Mouse (Mus musculus) left cerebral cortex, adult 2 months (tissue): ENCODE measurements around the gene Mylip. TPM values are rescaled to one million over a fixed set of nuclear protein-coding genes. Genes with fewer than 3 reads are reported as not detected.
A peak's percentile ranks its signal among the peaks of the same experiment; 100 is the strongest.

Experiments used
- DNase-seq, 2 experiments: peaks; one replicate each; pipeline ENCODE4 v3.0.0; 2021 to 2022; ENCODE audit warnings: low spot score in 2 of 2, mixed read lengths in 1 of 2; ENCODE audit errors: extremely low spot score in 1 of 2
- H3K27ac ChIP-seq: fragments of 200-600 bp; 2 replicates; pipeline ENCODE4 v1.8.1; 2022
- H3K4me3 ChIP-seq: fragments of 200-600 bp; 2 replicates; pipeline ENCODE4 v1.8.1; 2022
- CTCF ChIP-seq: fragments of 200-600 bp; IDR thresholded peaks from 2 replicates; pipeline ENCODE4 v1.8.1; 2022; ENCODE audit warnings: antibody characterized with exemption, mild to moderate bottlenecking, moderate library complexity
- intact Hi-C: fragments of 180-260 bp; cut with DNase I; formaldehyde crosslinking; loops from one replicate; pipeline ENCODE4 v1.15.1; 2025
- total RNA-seq, 2 experiments: library from RNA; stranded (reverse); gene quantifications; 2 replicates each; pipeline ENCODE4 v1.2.3; 2021

Gene Mylip
- total RNA-seq, 2 experiments from 2014 or later: 16.2 to 16.6 TPM

DNA sequence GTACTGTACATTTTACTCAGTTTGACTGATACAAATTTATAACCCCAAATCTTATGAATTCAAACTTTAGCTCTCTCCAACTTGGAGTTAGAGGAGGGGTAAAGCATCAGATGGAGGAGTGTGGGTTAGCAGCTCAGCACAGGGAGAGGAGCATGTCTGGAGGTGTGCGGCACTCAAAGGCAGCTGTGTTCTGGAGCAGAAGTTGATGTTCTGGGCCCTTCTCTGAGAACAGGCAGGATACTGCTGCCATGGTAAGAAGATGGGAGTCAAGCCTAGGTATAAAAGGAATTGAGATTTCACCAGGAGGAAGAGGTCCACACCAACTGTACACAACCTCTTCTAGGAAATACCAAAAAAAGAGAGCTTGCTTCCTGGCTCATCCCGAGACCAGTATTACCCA is 17.1 kb upstream of the Mylip start:
- no peak for TF ChIP-seq CTCF

DNA sequence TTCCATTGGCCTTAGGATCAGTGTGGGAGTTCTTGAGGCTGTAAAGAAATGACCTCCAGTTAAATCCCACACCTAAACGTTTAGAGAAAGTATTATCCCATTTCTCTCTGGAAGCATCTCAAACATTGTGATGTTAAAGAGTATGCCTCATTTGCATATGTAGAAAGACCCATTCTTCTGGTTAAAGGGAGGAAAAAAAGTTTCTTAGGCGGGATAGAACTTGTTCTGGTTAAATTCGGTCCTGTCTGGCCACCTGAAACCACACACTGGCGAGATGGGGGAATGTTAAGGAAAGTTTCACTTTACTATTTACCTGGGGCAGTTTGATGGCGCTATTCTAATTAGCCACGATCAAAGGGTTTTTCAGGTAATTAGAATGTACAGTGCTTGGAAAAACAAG is 14.7 kb upstream of the Mylip start:
- no peak for DNase-seq
- Histone ChIP-seq H3K4me3 (no peak overlapping the region), H3K27ac (no peak overlapping the region)
- TF ChIP-seq CTCF: no peak
- intact Hi-C loops: no loop called here

More for the DNA sequence above, 17.1 kb upstream of the Mylip start:
- no peak overlapping the region for H3K4me3 ChIP-seq
- DNase-seq: no peak
- intact Hi-C loops: no loop called here
- no peak overlapping the region for H3K27ac ChIP-seq

DNA sequence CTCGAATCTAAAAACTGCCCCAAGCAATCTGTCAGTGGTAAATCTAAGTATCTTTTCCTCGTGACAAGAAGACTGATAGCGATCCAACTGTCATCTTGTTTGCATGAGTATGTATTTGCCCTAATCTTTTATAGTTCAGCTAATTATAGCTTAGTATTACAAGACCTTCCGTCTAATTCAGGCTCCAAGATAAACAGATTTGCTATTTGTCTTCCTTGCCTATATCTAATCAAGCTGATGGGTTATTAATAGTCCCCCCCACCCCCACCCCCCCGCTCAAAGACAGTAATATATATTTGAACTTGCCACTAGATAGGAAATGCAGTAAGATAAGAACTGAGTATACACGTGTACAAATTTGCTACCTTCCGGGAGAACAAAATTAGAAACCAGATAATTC is 7.3 kb upstream of the Mylip start:
- no peak for DNase-seq
- Histone ChIP-seq H3K27ac (no peak overlapping the region), H3K4me3 (no peak overlapping the region)
- no peak for TF ChIP-seq CTCF
- intact Hi-C loops: no loop called here

DNA sequence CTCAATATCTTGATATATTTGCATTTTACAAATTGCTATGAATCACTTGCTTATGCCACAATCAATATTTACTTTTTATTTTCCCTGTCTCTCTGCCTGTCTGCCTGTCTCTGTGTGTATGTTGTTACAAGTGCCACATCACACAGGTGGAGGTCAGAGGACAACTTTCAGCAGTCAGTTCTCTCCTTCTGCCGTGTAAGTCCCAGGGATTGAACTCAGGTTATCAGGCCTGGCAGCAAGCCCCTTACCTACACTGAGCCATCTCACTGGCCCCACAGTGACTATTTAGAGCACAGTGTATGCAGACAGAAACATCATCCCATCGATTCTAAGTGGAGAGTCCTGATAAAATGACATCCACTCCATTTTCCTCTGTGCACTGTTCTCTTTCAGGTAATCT is 4.9 kb upstream of the Mylip start:
- no peak for TF ChIP-seq CTCF
- Histone ChIP-seq H3K27ac (no peak overlapping the region), H3K4me3 (no peak overlapping the region)
- DNase-seq: no peak
- intact Hi-C loops: loop anchor here (5.0 kb wide), 1 partner anchor 82 kb away; no protein-coding TSS in a partner anchor

DNA sequence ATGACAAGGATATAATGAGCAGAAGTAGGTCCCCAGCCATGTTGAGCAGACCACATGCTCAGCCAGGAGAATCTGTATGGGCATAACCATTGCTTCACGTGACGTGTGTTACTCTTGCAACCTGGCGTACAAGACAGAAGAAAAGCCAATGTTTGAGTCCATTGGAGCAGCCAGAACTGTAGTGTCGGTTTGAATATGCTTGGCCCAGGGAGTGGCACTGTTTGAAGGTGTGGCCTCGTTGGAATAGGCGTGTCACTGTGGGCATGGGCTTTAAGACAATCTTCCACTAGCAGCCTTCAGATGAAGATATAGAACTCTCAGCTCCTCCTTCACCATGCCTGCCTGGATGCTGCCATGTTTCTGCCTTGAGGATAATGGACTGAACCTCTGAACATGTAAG is 4.0 kb upstream of the Mylip start:
- H3K4me3 ChIP-seq: no peak overlapping the region
- H3K27ac ChIP-seq: no peak overlapping the region
- intact Hi-C loops: loop anchor here (5.0 kb wide), 1 partner anchor 83 kb away; no protein-coding TSS in a partner anchor
- no peak for DNase-seq
- no peak for TF ChIP-seq CTCF

DNA sequence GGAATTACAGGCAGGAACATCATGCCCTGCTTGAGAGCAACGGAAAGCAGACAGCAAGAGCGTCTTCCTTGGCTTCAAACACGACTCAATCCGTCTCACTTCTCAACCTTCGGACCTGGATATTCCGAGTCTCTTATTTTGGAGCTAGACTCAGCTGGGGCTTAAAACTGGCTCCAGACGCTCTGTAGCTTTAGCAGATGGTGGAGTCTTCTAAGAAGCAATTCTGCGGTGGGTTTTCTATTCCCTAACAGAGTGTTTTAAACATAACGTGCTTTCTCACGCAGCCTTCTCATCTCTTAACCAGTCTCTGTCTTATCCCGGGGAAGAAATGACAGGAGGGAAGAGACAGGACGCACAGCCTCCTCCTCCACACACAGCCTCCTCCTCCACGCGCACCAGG is 3.3 kb upstream of the Mylip start:
- DNase-seq: no peak
- TF ChIP-seq CTCF: no peak

DNA sequence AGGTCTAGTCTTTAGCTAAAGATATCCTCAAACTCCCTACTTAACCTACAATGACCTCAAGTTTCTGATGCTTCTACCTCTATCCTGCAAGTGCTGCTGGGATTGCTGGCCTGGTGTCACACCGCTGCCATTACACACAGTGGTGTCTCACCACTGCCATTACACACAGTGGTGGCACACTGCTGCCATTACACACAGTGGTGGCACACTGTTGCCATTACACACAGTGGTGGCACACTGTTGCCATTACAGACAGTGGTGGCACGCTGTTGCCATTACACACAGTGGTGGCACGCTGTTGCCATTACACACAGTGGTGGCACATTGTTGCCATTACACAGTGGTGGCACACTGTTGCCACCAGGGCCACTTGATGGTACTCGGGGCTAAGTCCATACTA is 2.3 kb upstream of the Mylip start:
- Histone ChIP-seq H3K4me3 (no peak overlapping the region), H3K27ac (no peak overlapping the region)
- no peak for DNase-seq
- TF ChIP-seq CTCF: no peak; the same call in 1 of the 2 replicates
- intact Hi-C loops: loop anchor here (5.0 kb wide), 1 partner anchor 85 kb away; no protein-coding TSS in a partner anchor

More for the DNA sequence above, 3.3 kb upstream of the Mylip start:
- Histone ChIP-seq H3K27ac (no peak overlapping the region), H3K4me3 (peak overlapping the region; percentile 5; the same call in 1 of the 2 replicates)
- intact Hi-C loops: loop anchor here (5.0 kb wide), 1 partner anchor 84 kb away; no protein-coding TSS in a partner anchor

DNA sequence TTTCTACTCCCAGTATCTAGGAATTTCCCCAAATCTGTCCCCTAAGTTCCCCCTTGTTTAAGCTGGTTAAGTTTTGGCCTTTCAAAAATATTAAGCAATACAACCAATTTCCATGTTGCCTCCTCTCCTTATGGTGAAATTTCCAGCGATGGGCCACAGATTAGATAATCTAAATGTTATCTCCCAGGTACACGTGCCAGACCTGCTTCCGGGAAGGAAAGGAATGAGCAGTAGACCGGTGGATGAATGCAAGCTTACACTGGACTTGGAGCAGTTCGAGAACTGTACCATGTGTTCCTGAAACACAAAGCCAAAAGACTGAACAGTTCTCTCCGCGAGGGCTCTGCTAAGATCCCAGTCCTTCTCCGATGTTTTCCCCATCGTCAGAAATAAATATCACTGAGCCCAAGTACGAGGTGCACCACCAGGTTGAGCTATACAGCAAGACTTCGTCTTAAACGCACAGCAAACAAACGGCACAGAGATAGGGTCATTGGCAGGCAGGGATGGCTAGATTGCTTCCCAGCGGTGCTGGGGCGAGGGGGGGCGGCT is 1.2 kb upstream of the Mylip start:
- Histone ChIP-seq H3K27ac (no peak overlapping the region), H3K4me3 (no peak overlapping the region)
- DNase-seq: no peak
- intact Hi-C loops: loop anchor here (2.0 to 5.0 kb wide), 2 partner anchors 54 to 86 kb away; no protein-coding TSS in a partner anchor
- no peak for TF ChIP-seq CTCF

DNA sequence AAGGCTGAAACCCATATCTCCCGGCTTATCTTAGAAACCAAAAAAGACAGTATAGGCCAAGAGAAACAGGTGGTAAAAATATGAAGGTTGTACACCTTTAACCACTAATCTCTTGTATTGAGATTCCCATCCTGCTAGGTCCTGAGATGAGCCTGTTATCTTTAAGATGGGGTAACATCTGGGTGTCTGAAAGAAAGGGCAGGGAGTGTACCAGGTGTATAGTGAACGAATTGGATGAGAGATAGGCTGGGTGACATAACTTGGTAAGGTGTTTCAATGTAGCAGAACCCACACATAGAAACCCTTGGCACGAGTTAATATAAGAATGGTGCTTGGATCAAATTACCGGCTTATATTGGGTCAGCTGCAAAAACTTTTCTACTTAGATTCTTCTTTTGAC is 653 bp upstream of the Mylip start:
- DNase-seq: no peak
- Histone ChIP-seq H3K27ac (0 out of 2 replicates have a peak overlapping the region, but pooled peaks have one; percentile 16), H3K4me3 (peak overlapping the region; percentile 94)
- no peak for TF ChIP-seq CTCF
- intact Hi-C loops: loop anchor here (2.0 to 5.0 kb wide), 2 partner anchors 54 to 87 kb away; no protein-coding TSS in a partner anchor

DNA sequence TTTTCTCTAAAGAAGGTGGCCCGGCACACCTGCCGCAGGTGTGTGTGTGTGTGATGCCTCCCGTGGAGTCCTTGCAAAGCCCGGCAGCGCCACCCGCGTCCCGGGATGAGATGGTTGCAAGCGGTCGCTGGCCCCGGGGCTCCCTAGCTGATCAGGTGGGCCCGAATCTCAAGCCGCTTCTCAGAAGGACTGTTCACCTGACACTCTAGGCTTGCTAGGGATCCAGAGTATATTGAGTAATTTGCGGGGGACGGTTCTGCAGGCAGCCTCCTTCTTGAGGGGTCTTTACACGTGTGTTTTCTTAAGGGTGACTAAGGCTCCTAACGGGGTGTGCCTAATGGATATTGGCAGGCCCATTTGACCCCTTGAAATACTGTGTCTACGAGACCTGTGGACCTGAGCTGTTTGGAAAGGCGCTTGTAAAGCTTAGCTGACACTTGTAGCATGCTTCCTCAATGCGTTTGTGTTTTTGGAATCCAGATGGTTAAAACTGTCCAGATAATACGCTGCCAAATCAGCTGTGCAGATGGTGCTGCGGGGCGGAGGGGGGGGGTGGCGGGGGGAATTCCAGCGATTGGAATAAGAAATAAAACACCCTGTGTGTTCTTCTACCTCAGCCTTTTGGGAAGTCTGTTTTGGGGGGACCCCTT is 895 bp downstream of the Mylip start:
- DNase-seq: peak; percentile 37 to 39
- intact Hi-C loops: loop anchor here (2.0 to 5.0 kb wide), 2 partner anchors 188 to 360 kb away; no protein-coding TSS in a partner anchor
- Histone ChIP-seq H3K27ac (peak overlapping the region; percentile 91), H3K4me3 (peak overlapping the region; percentile 94)
- no peak; the same call in 1 of the 2 replicates for TF ChIP-seq CTCF

DNA sequence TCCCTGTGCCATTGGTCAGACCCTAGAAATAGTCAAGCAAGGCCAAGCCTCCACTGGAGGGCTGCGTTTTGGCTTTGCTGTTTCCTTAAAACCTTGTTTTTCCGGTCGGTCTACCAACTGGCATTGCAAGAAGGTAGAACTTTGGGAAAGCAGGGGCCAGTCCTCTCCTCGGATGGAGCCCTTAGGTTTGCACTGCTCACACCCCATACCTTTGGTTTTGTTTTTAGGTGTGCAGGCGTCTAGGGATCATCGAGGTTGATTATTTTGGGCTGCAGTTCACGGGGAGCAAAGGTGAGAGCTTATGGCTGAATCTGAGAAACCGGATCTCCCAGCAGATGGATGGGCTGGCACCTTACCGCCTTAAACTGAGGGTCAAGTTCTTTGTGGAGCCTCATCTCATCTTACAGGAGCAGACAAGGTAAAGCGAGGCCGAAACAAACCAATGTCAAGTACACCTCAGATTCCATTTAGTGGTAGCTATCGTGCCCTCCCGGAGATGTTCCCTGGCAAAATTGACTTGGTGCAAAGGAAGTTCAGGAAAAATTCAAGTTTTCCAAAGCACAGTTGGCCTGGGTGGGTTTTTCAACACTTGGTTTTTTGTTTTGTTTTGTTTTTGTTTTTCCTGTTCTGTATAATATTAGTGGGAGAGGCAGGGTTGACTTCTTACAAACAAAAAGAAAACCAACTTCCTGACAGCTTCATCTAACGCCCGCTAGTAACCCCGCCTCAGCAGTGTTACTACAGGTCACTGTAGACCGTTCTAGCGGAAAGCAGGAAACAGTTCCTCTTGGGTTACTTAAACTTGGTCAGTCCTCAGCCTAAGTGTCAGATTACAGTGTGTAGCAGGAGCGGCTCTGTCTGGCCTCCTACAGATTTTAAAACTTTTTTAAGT is 1.7 kb downstream of the Mylip start:
- intact Hi-C loops: loop anchor here (2.0 to 5.0 kb wide), 2 partner anchors 189 to 360 kb away; no protein-coding TSS in a partner anchor
- H3K27ac ChIP-seq: peak overlapping the region; percentile 91
- DNase-seq: no peak
- no peak for TF ChIP-seq CTCF
- H3K4me3 ChIP-seq: peak overlapping the region; percentile 94
